Mouse (Mus musculus) splenic B cell, adult 2 months (primary cell): Measurements from ENCODE around the gene Paqr4.

Experiments used
- DNase-seq: peaks from one replicate; pipeline ENCODE4 v3.0.0-alpha.2; 2011; ENCODE audit warnings: low read depth, low spot score
- H3K27me3 ChIP-seq: 2 replicates; pipeline ENCODE4 v1.6.1; 2012; ENCODE audit warnings: mild to moderate bottlenecking, low read length, moderate library complexity, mixed read lengths; ENCODE audit not compliant: control insufficient read depth, poor library complexity, insufficient read depth, severe bottlenecking
- H3K36me3 ChIP-seq: 2 replicates; pipeline ENCODE4 v1.6.1; 2012; ENCODE audit warnings: mild to moderate bottlenecking, low read length, moderate library complexity, mixed read lengths; ENCODE audit not compliant: control insufficient read depth, poor library complexity, insufficient read depth, severe bottlenecking

The Paqr4 gene

GRCm38 (mm10) chr17:23770493-23770892 is 29.8 kb upstream of the Paqr4 start:
- no peak for DNase-seq
- Histone ChIP-seq H3K27me3 (no peaks in the 10 kb centered on the region; the same call in 1 of the 2 replicates), H3K36me3 (no peaks in the 10 kb centered on the region)

- Histone ChIP-seq H3K27me3 (no peaks in the 10 kb centered on the region), H3K36me3 (no peaks in the 10 kb centered on the region)
- no peak for DNase-seq
Measured at GRCm38 (mm10) chr17:23762976-23763375, 22.3 kb upstream of the Paqr4 start.

GRCm38 (mm10) chr17:23761155-23761554 is 20.5 kb upstream of the Paqr4 start:
- Histone ChIP-seq H3K36me3 (no peaks in the 10 kb centered on the region; the same call in 1 of the 2 replicates), H3K27me3 (no peaks in the 10 kb centered on the region)
- no peak for DNase-seq

GRCm38 (mm10) chr17:23760231-23760630 is 19.6 kb upstream of the Paqr4 start:
- no peak for DNase-seq
- no peaks in the 10 kb centered on the region; the same call in 1 of the 2 replicates for H3K36me3 ChIP-seq
- no peaks in the 10 kb centered on the region for H3K27me3 ChIP-seq

GRCm38 (mm10) chr17:23758801-23759200 is 18.1 kb upstream of the Paqr4 start:
- Histone ChIP-seq H3K36me3 (no peaks in the 10 kb centered on the region; the same call in 1 of the 2 replicates), H3K27me3 (no peaks in the 10 kb centered on the region)
- DNase-seq: no peak

GRCm38 (mm10) chr17:23757581-23757980 is 16.9 kb upstream of the Paqr4 start:
- H3K27me3 ChIP-seq: no peaks in the 10 kb centered on the region
- H3K36me3 ChIP-seq: no peaks in the 10 kb centered on the region; the same call in 1 of the 2 replicates
- DNase-seq: no peak

GRCm38 (mm10) chr17:23755689-23756088 is 15.0 kb upstream of the Paqr4 start:
- no peaks in the 10 kb centered on the region; the same call in 1 of the 2 replicates for H3K36me3 ChIP-seq
- DNase-seq: no peak
- no peaks in the 10 kb centered on the region for H3K27me3 ChIP-seq

GRCm38 (mm10) chr17:23749400-23750191 is 8.9 kb upstream of the Paqr4 start:
- DNase-seq: no peak
- Histone ChIP-seq H3K36me3 (no peaks in the 10 kb centered on the region), H3K27me3 (no peaks in the 10 kb centered on the region)

- no peaks in the 10 kb centered on the region for H3K36me3 ChIP-seq
Measured at GRCm38 (mm10) chr17:23748631-23749391, 8.1 kb upstream of the Paqr4 start.

GRCm38 (mm10) chr17:23748026-23748425 is 7.4 kb upstream of the Paqr4 start:
- Histone ChIP-seq H3K36me3 (no peaks in the 10 kb centered on the region), H3K27me3 (no peaks in the 10 kb centered on the region)
- DNase-seq: peak; percentile 90

More at GRCm38 (mm10) chr17:23748631-23749391, 8.1 kb upstream of the Paqr4 start:
- peak; percentile 79 for DNase-seq
- no peaks in the 10 kb centered on the region for H3K27me3 ChIP-seq

GRCm38 (mm10) chr17:23747471-23747870 is 6.8 kb upstream of the Paqr4 start:
- DNase-seq: no peak
- Histone ChIP-seq H3K36me3 (no peaks in the 10 kb centered on the region), H3K27me3 (no peaks in the 10 kb centered on the region)

GRCm38 (mm10) chr17:23746767-23747166 is 6.1 kb upstream of the Paqr4 start:
- Histone ChIP-seq H3K36me3 (no peaks in the 10 kb centered on the region), H3K27me3 (no peaks in the 10 kb centered on the region)
- DNase-seq: peak; percentile 50

- H3K36me3 ChIP-seq: no peaks in the 10 kb centered on the region
- peak; percentile 33 for DNase-seq
- H3K27me3 ChIP-seq: no peaks in the 10 kb centered on the region
Measured at GRCm38 (mm10) chr17:23746311-23746710, 5.6 kb upstream of the Paqr4 start.

- no peaks in the 10 kb centered on the region for H3K27me3 ChIP-seq
- no peaks in the 10 kb centered on the region for H3K36me3 ChIP-seq
- DNase-seq: peak; percentile 46
Measured at GRCm38 (mm10) chr17:23745301-23746251, 4.9 kb upstream of the Paqr4 start, which contains the start of gene Kremen2. Gene Kremen2, minus strand, starts transcription at chr17:23745833.
